Mouse (Mus musculus): ENCODE results near the gene Usp49. TPM values are rescaled to one million over a fixed set of nuclear protein-coding genes. Genes with fewer than 3 reads are reported as not detected.
A peak's percentile ranks its signal among the peaks of the same experiment; 100 is the strongest.
"Not testable (repeated sequence)": the region's sequence is repeated elsewhere in the genome, so short reads cannot be mapped to it uniquely, and the experiment has no call there.

Gene Usp49
- 8.8 and 9.3 TPM in 2 replicates for total RNA-seq (2021)
- long read RNA-seq, partial matches to known transcripts = 0 of 1 reads
- long read RNA-seq, other reads (novel, unspliced or antisense) = 0 of 1 reads

DNA sequence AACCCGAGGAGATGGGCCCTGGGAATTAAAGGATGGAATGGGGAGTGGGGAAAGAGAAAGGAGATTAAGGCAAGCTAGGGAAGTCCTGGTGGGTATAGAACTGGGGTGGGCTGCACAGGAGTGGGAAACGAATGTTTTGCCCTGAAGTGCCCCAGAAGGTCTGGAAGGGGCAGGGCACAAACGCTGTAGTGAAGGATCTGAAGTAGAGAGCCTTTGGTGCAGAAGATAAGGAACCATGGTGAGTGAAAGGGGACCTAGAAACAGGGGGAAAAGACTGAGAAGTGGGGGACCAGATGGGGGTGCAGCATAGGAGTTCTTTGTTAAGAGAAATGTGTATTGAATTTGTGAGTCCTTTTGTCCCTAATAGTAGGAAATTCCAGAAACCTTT is at the start of gene Usp49:
TSS of gene Usp49 (plus strand) at position 13 of the 388 bp plus-strand sequence.
- DNase-seq = no peak

DNA sequence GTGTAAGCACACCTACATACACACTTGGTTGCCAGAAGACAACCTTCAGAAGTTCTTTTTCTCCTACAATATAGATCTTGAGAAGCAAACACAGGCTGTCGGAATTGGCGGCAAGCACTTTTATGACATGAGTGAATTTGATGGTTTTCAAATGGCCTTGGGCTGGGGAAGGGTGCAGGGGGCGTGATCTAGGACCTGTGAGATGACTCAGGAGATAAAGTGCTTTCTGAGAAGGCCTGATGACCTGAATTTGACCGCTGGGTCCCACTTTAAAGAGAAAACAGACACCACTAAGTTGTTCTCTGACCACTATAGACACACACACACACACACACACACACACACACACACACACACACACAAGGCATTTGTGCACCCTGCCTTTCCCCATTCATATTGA is 49.5 kb upstream of the Usp49 start:
- DNase-seq = no peak

DNA sequence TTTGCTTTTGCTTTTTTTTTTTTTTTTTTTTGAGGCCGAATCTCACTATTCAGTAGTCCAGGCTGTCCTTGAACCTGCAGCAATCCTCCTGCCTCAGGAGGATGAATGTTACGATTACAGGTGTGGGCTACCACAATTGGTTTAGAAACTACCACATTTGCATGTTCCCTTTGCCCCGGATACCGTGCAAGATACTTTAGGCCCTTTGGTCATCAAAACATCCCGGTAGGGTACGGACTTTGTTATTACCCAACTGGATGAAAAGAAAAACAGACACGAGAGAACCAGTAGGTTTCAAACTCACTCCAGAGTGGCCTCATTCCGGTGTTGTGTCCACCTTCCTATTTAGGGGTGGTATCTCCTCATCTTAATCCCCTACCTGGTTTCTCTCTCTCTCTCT is 42.0 kb upstream of the Usp49 start:
- DNase-seq = no peak

- no peak for DNase-seq
Measured at GRCm38 (mm10) chr17:47591073-47591472, 39.4 kb upstream of the Usp49 start.

DNA sequence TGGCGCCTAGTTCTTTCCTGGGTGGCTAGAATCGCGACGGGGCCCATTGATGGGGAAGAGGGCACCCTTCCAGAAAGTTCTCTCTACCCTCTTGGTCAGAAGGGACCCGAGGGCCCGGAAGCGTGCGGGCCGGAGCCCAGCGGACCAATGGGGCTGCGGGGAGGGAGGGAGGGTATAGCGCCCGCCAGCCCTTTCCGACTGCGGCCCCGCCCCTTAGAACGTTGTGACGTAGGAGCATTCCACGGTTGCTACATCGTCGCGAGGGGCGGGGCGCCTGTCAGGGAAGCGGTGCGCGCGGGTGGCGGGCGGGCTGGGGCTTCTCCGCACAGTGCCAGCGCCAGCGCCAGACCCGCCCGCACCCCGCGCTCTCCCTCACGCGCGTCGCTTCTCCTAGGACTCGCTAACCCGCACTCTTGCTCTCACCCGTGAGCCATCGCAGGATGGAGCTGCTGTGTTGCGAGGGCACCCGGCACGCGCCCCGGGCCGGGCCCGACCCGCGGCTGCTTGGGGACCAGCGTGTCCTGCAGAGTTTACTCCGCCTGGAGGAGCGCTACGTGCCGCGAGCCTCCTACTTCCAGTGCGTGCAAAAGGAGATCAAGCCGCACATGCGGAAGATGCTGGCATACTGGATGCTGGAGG is 37.2 kb upstream of the Usp49 start:
- DNase-seq = peak; percentile 97

- DNase-seq = no peak
Measured at GRCm38 (mm10) chr17:47593854-47594182, 36.7 kb upstream of the Usp49 start.

DNA sequence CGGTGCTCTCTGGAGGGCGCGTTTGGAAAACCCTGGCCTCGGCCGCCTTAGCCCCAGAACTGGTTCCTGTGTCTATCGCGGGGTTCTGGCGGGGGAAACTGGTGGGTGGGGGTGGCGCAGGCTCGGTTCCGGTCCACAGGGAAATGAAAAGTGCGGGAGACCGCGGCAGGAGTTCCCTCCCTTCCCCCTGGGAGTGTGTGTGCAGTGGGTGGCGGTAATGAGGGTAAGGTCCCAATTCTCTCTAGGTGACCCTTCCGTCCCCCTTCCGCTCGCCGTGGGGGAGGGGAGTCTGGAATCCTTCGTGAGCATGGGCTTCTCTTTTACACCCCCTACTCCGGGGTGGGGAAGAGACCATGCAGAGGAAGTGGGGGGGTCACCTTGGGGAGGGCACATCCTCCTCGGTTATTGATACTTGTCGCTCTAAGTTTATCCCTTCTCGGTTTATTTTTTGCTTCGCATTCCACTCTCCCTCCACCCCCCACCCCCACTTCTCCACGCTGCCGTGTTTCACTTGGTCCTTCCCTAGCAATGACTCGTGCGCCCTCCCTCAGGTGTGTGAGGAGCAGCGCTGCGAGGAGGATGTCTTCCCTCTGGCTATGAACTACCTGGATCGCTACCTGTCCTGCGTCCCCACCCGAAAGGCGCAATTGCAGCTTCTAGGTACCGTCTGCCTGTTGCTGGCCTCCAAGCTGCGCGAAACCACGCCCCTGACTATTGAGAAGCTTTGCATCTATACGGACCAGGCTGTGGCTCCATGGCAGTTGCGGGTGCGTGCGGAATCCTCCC is 36.1 kb upstream of the Usp49 start:
- DNase-seq = peak; percentile 44

GRCm38 (mm10) chr17:47594969-47595247 is 35.6 kb upstream of the Usp49 start:
- DNase-seq = no peak

DNA sequence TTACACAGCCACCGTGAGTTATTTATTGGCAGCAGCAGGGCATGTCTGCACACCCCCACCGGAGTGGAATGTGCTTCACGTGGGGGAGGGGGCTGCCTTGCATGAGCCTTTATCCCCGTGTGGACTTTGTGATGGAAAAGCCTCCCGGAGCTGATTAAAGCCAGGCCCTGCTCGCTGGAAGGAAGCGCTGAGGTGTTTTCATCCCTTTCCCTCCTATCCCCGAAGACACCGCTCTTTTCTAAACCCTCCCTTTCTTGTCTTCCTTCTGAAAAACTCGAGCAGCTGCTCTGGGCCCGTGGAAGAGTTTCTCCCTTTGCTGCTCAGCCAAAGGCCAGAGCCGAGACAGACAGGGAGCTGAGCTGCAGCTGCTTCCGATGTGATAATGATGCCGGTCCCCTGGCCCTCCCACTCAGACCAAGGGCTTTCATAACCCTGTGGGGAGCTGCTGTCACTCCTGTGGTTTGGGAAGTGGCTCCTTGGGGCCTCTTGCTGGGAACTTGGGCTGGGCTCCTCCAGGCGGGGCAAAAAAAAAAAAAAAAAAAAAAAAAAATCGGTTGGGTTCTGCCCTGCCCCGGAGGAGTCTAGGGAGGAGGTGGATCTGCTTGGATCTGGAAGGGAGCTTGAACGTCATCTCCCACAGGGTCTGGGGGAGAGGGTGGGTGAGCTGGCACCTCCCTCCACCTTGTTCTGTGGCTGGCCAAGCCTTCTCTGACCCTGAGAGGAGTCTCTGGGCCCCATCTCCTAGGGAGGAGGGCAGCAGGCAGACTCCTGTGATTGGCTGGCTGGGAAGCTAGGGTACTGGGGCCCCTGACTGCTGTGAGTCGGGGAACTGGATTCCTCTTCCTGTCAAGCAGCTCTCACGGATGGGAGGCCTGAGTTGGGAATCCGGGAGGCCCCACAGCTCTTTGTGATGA is 35.0 kb upstream of the Usp49 start:
- DNase-seq = peak; percentile 61

- no peak for DNase-seq
Measured at GRCm38 (mm10) chr17:47596162-47596838, 34.2 kb upstream of the Usp49 start.

DNA sequence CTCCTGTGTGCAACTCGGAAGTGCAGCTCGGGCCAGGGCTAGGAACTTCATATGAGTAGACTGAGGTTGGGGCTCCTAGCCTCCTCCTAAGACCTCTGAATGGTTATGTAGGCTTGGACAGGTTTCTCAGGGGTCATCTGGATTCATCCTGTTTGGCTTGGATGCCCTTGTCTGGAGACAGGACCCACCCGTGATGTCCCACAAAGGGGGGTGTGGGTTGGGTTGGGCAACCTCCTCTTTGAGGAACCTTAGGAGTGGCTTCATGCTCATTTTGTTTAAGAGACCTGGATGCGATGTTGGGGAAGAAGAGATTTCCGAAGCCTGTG is 33.7 kb upstream of the Usp49 start:
- no peak for DNase-seq

DNA sequence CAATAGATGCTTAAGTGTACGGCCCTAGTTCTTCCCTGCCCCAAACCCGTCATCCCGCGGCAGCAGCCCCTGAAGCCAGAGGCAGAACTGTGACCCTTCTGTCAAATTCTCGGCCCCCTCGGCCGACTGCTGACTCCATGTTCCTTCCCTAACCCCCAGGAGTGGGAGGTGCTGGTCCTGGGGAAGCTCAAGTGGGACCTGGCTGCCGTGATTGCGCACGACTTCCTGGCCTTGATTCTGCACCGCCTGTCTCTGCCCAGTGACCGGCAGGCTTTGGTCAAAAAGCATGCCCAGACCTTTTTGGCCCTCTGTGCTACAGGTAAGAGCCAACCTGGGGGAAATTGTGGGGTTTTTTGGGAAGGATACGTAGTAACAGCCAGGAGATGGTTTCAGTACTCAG is 33.2 kb upstream of the Usp49 start:
- no peak for DNase-seq

DNA sequence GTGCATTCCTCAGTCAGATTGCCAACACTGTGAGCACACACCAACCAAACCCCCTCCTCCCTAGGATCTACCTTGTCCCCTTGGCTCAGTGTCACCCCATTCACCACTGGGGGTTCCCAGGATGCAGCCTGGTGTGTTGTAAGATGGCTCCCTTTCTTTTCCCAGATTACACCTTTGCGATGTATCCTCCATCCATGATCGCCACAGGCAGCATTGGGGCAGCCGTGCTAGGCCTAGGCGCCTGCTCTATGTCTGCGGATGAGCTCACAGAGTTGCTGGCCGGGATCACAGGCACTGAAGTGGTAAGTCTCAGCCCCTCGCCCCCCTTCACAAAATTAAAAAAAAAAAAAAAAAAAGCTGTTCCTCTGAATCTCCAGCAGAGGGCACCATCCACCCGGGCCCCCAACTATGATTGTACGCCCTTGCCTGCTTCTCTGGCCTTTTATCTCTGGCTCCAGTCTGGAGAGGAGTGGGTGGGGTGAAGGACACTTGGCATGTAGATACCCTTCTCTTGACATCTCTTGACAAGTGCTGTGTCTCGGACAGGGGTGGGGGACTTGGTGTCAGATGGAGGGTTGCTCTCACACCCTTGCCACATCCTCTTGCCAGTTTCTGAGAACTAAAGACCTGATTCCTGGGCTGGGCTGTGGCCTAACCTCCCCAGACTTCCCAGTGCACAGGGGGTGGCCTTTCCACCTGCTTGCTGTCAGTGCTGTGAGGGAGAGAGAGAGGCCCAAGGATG is 32.5 kb upstream of the Usp49 start:
- DNase-seq = peak; percentile 43

GRCm38 (mm10) chr17:47598580-47599304 is 31.7 kb upstream of the Usp49 start:
- not testable (repeated sequence) for DNase-seq

DNA sequence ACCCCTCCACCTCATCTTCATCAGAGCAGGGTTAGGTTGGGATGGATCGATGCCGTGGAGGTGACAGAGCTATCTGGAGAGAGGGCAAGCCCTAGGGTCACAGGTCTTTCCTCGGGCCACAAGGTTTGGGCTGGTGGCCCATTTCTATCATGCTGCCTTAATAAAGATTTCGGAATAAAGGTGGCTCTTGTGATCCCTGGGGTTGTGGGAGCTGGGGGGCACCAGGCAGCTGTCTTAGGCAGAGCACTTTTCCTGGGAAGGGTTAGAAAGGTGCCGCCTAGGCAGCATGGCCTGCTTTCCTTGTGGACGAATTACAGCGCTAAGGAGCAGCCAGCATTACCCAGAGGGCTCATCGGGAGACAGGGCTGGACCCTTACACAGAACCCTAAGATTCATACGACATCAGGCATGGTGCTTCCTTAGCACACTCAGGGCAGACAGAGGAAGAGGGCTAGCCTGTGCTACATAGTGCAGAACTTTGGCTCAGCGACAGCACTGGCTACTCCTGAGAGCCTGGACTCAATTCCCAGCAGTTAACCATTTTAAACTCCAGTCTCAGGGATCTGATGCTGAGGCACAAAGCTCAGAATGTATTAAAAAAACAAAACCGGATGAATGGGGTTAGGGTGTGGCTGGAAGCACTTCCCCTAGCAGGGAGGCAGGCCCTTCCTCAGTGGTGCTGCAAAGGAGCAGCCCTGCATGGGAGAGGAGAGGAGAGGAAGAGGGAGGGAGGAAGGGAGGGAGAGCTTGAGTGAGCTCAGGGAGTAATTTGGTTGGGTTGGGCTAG is 30.8 kb upstream of the Usp49 start:
- DNase-seq = no peak

GRCm38 (mm10) chr17:47600601-47601388 is 29.7 kb upstream of the Usp49 start:
- DNase-seq = no peak

GRCm38 (mm10) chr17:47601389-47601755 is 29.1 kb upstream of the Usp49 start:
- no peak for DNase-seq

GRCm38 (mm10) chr17:47602289-47602688 is 28.2 kb upstream of the Usp49 start:
- DNase-seq = no peak

- no peak for DNase-seq
Measured at GRCm38 (mm10) chr17:47606220-47606619, 24.3 kb upstream of the Usp49 start.

DNA sequence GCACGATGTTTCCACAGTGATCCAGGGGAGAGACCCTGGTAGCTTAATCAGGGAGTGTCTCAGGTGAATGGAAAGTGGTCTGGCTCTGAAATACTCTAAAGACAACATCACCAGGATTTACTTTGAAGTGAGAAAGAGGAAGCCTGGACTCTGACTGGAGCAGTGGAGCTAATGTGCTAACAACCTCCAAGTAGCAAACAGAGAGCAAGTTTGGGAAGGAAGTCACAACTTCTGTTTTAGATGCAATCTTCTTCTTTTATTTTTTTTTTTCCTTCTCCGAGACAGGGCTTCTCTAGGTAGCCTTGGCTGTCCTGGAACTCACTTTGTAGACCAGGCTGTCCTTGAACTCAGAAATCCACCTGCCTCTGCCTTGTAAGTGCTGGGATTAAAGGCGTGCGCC is 21.3 kb upstream of the Usp49 start:
- no peak for DNase-seq
